Mouse (Mus musculus) neural tube, embryonic 13.5 days (tissue): Measurements from ENCODE around the gene Sec24c. TPM values are rescaled to one million over a fixed set of nuclear protein-coding genes. Genes with fewer than 3 reads are reported as not detected.
A peak's percentile ranks its signal among the peaks of the same experiment; 100 is the strongest.

Experiments used
- ATAC-seq: fragments of 200-750 bp; cut with Nextera tagmentation; 2 replicates; pipeline ENCODE4 v1.8.0; 2017; ENCODE audit warnings: low read depth, mild to moderate bottlenecking, moderate TSS enrichment, moderate library complexity
- H3K27ac ChIP-seq: fragments of 300-500 bp; sonication (generic); replicated peaks from 2 replicates; pipeline ENCODE4 v1.5.1; 2015; ENCODE audit warnings: moderate library complexity, mild to moderate bottlenecking, inconsistent platforms
- H3K27me3 ChIP-seq: fragments of 300-500 bp; sonication (generic); 2 replicates; pipeline ENCODE4 v1.6.1; 2015; ENCODE audit warnings: mild to moderate bottlenecking, inconsistent platforms
- H3K36me3 ChIP-seq: fragments of 300-500 bp; sonication (generic); 2 replicates; pipeline ENCODE4 v1.6.1; 2015; ENCODE audit warnings: mild to moderate bottlenecking, inconsistent platforms
- H3K4me1 ChIP-seq: fragments of 300-500 bp; sonication (generic); replicated peaks from 2 replicates; pipeline ENCODE4 v1.6.1; 2015; ENCODE audit warnings: inconsistent platforms
- H3K4me2 ChIP-seq: fragments of 300-500 bp; sonication (generic); 2 replicates; pipeline ENCODE4 v1.6.1; 2015; ENCODE audit warnings: inconsistent platforms, mild to moderate bottlenecking, moderate library complexity
- H3K4me3 ChIP-seq: fragments of 300-500 bp; sonication (generic); 2 replicates; pipeline ENCODE4 v1.5.1; 2015; ENCODE audit warnings: mild to moderate bottlenecking, inconsistent platforms
- H3K9ac ChIP-seq: fragments of 300-500 bp; sonication (generic); 2 replicates; pipeline ENCODE4 v1.6.1; 2015; ENCODE audit warnings: moderate library complexity, mild to moderate bottlenecking, inconsistent platforms
- H3K9me3 ChIP-seq: fragments of 300-500 bp; sonication (generic); 2 replicates; pipeline ENCODE4 v1.6.1; 2016; ENCODE audit warnings: inconsistent platforms
- WGBS: fragments of 180-500 bp; shearing (Covaris S2); methylation state at CpG from one replicate; pipeline ENCODE4 v1.1.7; 2015; 5-methylcytosine and 5-hydroxymethylcytosine counted together
- polyA plus RNA-seq: library from polyadenylated mRNA; unstranded; fragments of >200 nt; fragmentation: Nextera tagmentation; extraction: Ambion mirVana; gene quantifications from 2 replicates; pipeline ENCODE4 v1.2.1, GENCODE M21; 2015

Gene Sec24c
- polyA plus RNA-seq, 1 experiment from 2014 or later = 89.6 TPM

GRCm38 (mm10) chr14:20689009-20689408 is 14.9 kb downstream of the Sec24c start:
- no peak for ATAC-seq
- WGBS = 93% methylated on average over 2 of the region's 2 CpGs
- Histone ChIP-seq H3K4me2 (no peak overlapping the region), H3K4me3 (no peak overlapping the region), H3K27ac (no peak overlapping the region), H3K4me1 (peaks cover 4% of the 10 kb centered on the region), H3K9me3 (no peaks in the 10 kb centered on the region), H3K27me3 (no peaks in the 10 kb centered on the region), H3K36me3 (peaks cover 100% of the 10 kb centered on the region), H3K9ac (no peak overlapping the region)

- Histone ChIP-seq H3K4me3 (no peak overlapping the region), H3K4me1 (peaks cover 23% of the 10 kb centered on the region), H3K27me3 (no peaks in the 10 kb centered on the region), H3K4me2 (no peak overlapping the region), H3K9ac (no peak overlapping the region), H3K9me3 (no peaks in the 10 kb centered on the region), H3K27ac (no peak overlapping the region), H3K36me3 (peaks cover 77% of the 10 kb centered on the region)
- 94% methylated on average over 6 of the region's 6 CpGs for WGBS
- ATAC-seq = no peak
Observed at GRCm38 (mm10) chr14:20691772-20692171, 17.7 kb downstream of the Sec24c start.

- Histone ChIP-seq H3K9me3 (no peaks in the 10 kb centered on the region), H3K27ac (no peak overlapping the region), H3K4me2 (0 out of 2 replicates have a peak overlapping the region, but pooled peaks have one; percentile 84), H3K9ac (peak overlapping the region; percentile 87; the same call in 1 of the 2 replicates), H3K4me1 (peaks cover 41% of the 10 kb centered on the region), H3K27me3 (no peaks in the 10 kb centered on the region), H3K36me3 (peaks cover 65% of the 10 kb centered on the region), H3K4me3 (peak overlapping the region; percentile 77; the same call in 1 of the 2 replicates)
- ATAC-seq = no peak
- 93% methylated on average over 10 of the region's 10 CpGs for WGBS
Observed at GRCm38 (mm10) chr14:20693589-20694101, 19.5 kb downstream of the Sec24c start.

GRCm38 (mm10) chr14:20694185-20694883 is 20.2 kb downstream of the Sec24c start:
- Histone ChIP-seq H3K9me3 (no peaks in the 10 kb centered on the region), H3K27ac (peak overlapping the region; percentile 97), H3K4me3 (peak overlapping the region; percentile 77), H3K4me1 (peaks cover 48% of the 10 kb centered on the region), H3K36me3 (peaks cover 63% of the 10 kb centered on the region), H3K4me2 (peak overlapping the region; percentile 84), H3K27me3 (no peaks in the 10 kb centered on the region), H3K9ac (peak overlapping the region; percentile 87)
- ATAC-seq = peak; percentile 30
- WGBS = 49% methylated on average over 13 of the region's 13 CpGs

GRCm38 (mm10) chr14:20694884-20695760 is 21.0 kb downstream of the Sec24c start, which contains the start of gene Fut11:
Gene Fut11 (plus strand): TSS chr14:20694968.
- under 1% methylated on average over 94 of the region's 111 CpGs for WGBS
- Histone ChIP-seq H3K9me3 (no peaks in the 10 kb centered on the region), H3K27me3 (no peaks in the 10 kb centered on the region), H3K27ac (peak within 1 kb of the TSS; percentile 97), H3K4me1 (peaks cover 56% of the 10 kb centered on the region), H3K4me2 (peak within 1 kb of the TSS; percentile 84), H3K36me3 (peaks cover 55% of the 10 kb centered on the region), H3K4me3 (peak within 1 kb of the TSS; percentile 77), H3K9ac (peak within 1 kb of the TSS; percentile 87)
- peak; percentile 94 for ATAC-seq

GRCm38 (mm10) chr14:20695761-20696520 is 21.8 kb downstream of the Sec24c start:
- peaks cover 64% of the 10 kb centered on the region for H3K4me1 ChIP-seq
- peak overlapping the region; percentile 84 for H3K4me2 ChIP-seq
- ATAC-seq = no peak

GRCm38 (mm10) chr14:20696986-20697385 is 22.9 kb downstream of the Sec24c start:
- Histone ChIP-seq H3K9me3 (no peaks in the 10 kb centered on the region), H3K4me3 (peak overlapping the region; percentile 77), H3K9ac (peak overlapping the region; percentile 87), H3K4me2 (peak overlapping the region; percentile 84), H3K4me1 (peaks cover 75% of the 10 kb centered on the region), H3K36me3 (peaks cover 40% of the 10 kb centered on the region), H3K27ac (no peak overlapping the region), H3K27me3 (no peaks in the 10 kb centered on the region)
- WGBS = 3% methylated on average over 1 of the region's 1 CpGs
- no peak for ATAC-seq

More at GRCm38 (mm10) chr14:20695761-20696520, 21.8 kb downstream of the Sec24c start:
- H3K9ac ChIP-seq = peak overlapping the region; percentile 87
- H3K27ac ChIP-seq = peak overlapping the region; percentile 97
- peak overlapping the region; percentile 77 for H3K4me3 ChIP-seq
- H3K27me3 ChIP-seq = no peaks in the 10 kb centered on the region
- no peaks in the 10 kb centered on the region for H3K9me3 ChIP-seq
- WGBS = 10% methylated on average over 27 of the region's 27 CpGs
- H3K36me3 ChIP-seq = peaks cover 50% of the 10 kb centered on the region

GRCm38 (mm10) chr14:20698515-20698914 is 24.4 kb downstream of the Sec24c start:
- Histone ChIP-seq H3K27me3 (no peaks in the 10 kb centered on the region), H3K9me3 (no peaks in the 10 kb centered on the region), H3K27ac (no peak overlapping the region), H3K36me3 (peaks cover 24% of the 10 kb centered on the region), H3K4me2 (peak overlapping the region; percentile 84), H3K4me1 (peaks cover 81% of the 10 kb centered on the region), H3K9ac (peak overlapping the region; percentile 87), H3K4me3 (peak overlapping the region; percentile 77; the same call in 1 of the 2 replicates)
- WGBS = 94% methylated on average over 2 of the region's 2 CpGs
- ATAC-seq = no peak

GRCm38 (mm10) chr14:20700362-20700761 is 26.3 kb downstream of the Sec24c start:
- Histone ChIP-seq H3K4me1 (peaks cover 76% of the 10 kb centered on the region), H3K9ac (no peak overlapping the region), H3K36me3 (peaks cover 29% of the 10 kb centered on the region), H3K27ac (no peak overlapping the region), H3K9me3 (no peaks in the 10 kb centered on the region), H3K27me3 (no peaks in the 10 kb centered on the region), H3K4me2 (no peak overlapping the region), H3K4me3 (no peak overlapping the region)
- WGBS = 87% methylated on average over 3 of the region's 3 CpGs
- no peak for ATAC-seq

GRCm38 (mm10) chr14:20701554-20701953 is 27.4 kb downstream of the Sec24c start:
- ATAC-seq = no peak
- peaks cover 32% of the 10 kb centered on the region for H3K36me3 ChIP-seq
- peaks cover 70% of the 10 kb centered on the region for H3K4me1 ChIP-seq
- H3K27ac ChIP-seq = no peak overlapping the region
- no peaks in the 10 kb centered on the region for H3K27me3 ChIP-seq
- peak overlapping the region; percentile 79 for H3K4me3 ChIP-seq
- no peaks in the 10 kb centered on the region for H3K9me3 ChIP-seq
- WGBS = 83% methylated on average over 8 of the region's 8 CpGs
- peak overlapping the region; percentile 88 for H3K9ac ChIP-seq
- H3K4me2 ChIP-seq = peak overlapping the region; percentile 68

GRCm38 (mm10) chr14:20702096-20702740 is 28.1 kb downstream of the Sec24c start:
- Histone ChIP-seq H3K9me3 (no peaks in the 10 kb centered on the region), H3K27me3 (no peaks in the 10 kb centered on the region), H3K4me1 (peaks cover 68% of the 10 kb centered on the region), H3K9ac (peak overlapping the region; percentile 88), H3K4me3 (peak overlapping the region; percentile 79), H3K27ac (peak overlapping the region; percentile 92), H3K36me3 (peaks cover 32% of the 10 kb centered on the region), H3K4me2 (peak overlapping the region; percentile 68)
- ATAC-seq = peak; percentile 7; the same call in 1 of the 2 replicates
- WGBS = 15% methylated on average over 15 of the region's 15 CpGs
